Mouse (Mus musculus): Measurements from ENCODE around the gene Mrpl2. TPM values are rescaled to one million over a fixed set of nuclear protein-coding genes. Genes with fewer than 3 reads are reported as not detected.

Mrpl2 gene
- total and polyA plus RNA-seq, 2 experiments from 2014 or later, result 96.7 to 158 TPM

GRCm38 (mm10) chr17:46646322-46646662, 263 bp downstream of the Mrpl2 start:
- Histone ChIP-seq H3K4me3 (ENCODE audit: low read depth, low read length) (peak overlapping the region; percentile 95), H3K36me3 (replicated peaks; ENCODE audit: control insufficient read depth, insufficient read depth, low read length) (peaks cover 27% of the 10 kb centered on the region), H3K4me2 (ENCODE audit: low read depth, low read length) (peak overlapping the region; percentile 78), H3K9ac (replicated peaks; ENCODE audit: low read depth, low read length) (peak overlapping the region; percentile 91), H3K27me3 (ENCODE audit: control insufficient read depth, insufficient read depth, low read length) (no peaks in the 10 kb centered on the region), H3K9me3 (replicated peaks; ENCODE audit: control insufficient read depth, low read length) (no peaks in the 10 kb centered on the region), H3K27ac (ENCODE audit: low read depth) (peak overlapping the region; percentile 86), H3K4me1 (ENCODE audit: control insufficient read depth, insufficient read depth) (peaks cover 19% of the 10 kb centered on the region)
- WGBS, result under 1% methylated on average over 17 of the region's 19 CpGs
- ATAC-seq (ENCODE audit: insufficient read depth, low read depth) (peak; percentile 2; the same call in 1 of the 2 replicates), DNase-seq (ENCODE audit: low spot score) (no peak)
- TF ChIP-seq EP300 (IDR thresholded peaks at IDR 0.05; ENCODE audit: low read depth), result no peak
- no peak for TF ChIP-seq CTCF (IDR thresholded peaks at IDR 0.05; ENCODE audit: low read depth)

- Histone ChIP-seq H3K4me2 (ENCODE audit: low read depth, low read length) (no peak overlapping the region), H3K27me3 (ENCODE audit: control insufficient read depth, insufficient read depth, low read length) (no peaks in the 10 kb centered on the region), H3K4me1 (ENCODE audit: control insufficient read depth, insufficient read depth) (peaks cover 29% of the 10 kb centered on the region), H3K9me3 (replicated peaks; ENCODE audit: control insufficient read depth, low read length) (no peaks in the 10 kb centered on the region), H3K36me3 (replicated peaks; ENCODE audit: control insufficient read depth, insufficient read depth, low read length) (peaks cover 19% of the 10 kb centered on the region), H3K27ac (ENCODE audit: low read depth) (no peak overlapping the region), H3K4me3 (ENCODE audit: low read depth, low read length) (no peak overlapping the region), H3K9ac (replicated peaks; ENCODE audit: low read depth, low read length) (no peak overlapping the region)
- 90% methylated on average over 7 of the region's 7 CpGs for WGBS
- ATAC-seq (ENCODE audit: insufficient read depth, low read depth), result no peak
- DNase-seq (ENCODE audit: low spot score), result no peak
- TF ChIP-seq CTCF (IDR thresholded peaks at IDR 0.05; ENCODE audit: low read depth) (no peak), EP300 (IDR thresholded peaks at IDR 0.05; ENCODE audit: low read depth) (no peak)
Observed at GRCm38 (mm10) chr17:46647279-46647678, 1.2 kb downstream of the Mrpl2 start.

GRCm38 (mm10) chr17:46648436-46648835, 2.4 kb downstream of the Mrpl2 start:
- Histone ChIP-seq H3K9me3 (replicated peaks; ENCODE audit: control insufficient read depth, low read length) (no peaks in the 10 kb centered on the region), H3K4me2 (ENCODE audit: low read depth, low read length) (no peak overlapping the region), H3K36me3 (replicated peaks; ENCODE audit: control insufficient read depth, insufficient read depth, low read length) (peaks cover 19% of the 10 kb centered on the region), H3K4me3 (ENCODE audit: low read depth, low read length) (no peak overlapping the region), H3K27ac (ENCODE audit: low read depth) (no peak overlapping the region), H3K4me1 (ENCODE audit: control insufficient read depth, insufficient read depth) (peaks cover 31% of the 10 kb centered on the region), H3K9ac (replicated peaks; ENCODE audit: low read depth, low read length) (no peak overlapping the region), H3K27me3 (ENCODE audit: control insufficient read depth, insufficient read depth, low read length) (no peaks in the 10 kb centered on the region)
- DNase-seq (ENCODE audit: low spot score) (no peak), ATAC-seq (ENCODE audit: insufficient read depth, low read depth) (no peak)
- TF ChIP-seq EP300 (IDR thresholded peaks at IDR 0.05; ENCODE audit: low read depth), result no peak
- TF ChIP-seq CTCF (IDR thresholded peaks at IDR 0.05; ENCODE audit: low read depth), result no peak
- 73% methylated on average over 9 of the region's 9 CpGs for WGBS

GRCm38 (mm10) chr17:46649811-46650210, 3.8 kb downstream of the Mrpl2 start:
- peak overlapping the region; percentile 89 for H3K4me2 ChIP-seq (ENCODE audit: low read depth, low read length)
- H3K9ac ChIP-seq (replicated peaks; ENCODE audit: low read depth, low read length), result peak overlapping the region; percentile 80
- ATAC-seq (ENCODE audit: insufficient read depth, low read depth), result no peak
- no peaks in the 10 kb centered on the region for H3K9me3 ChIP-seq (replicated peaks; ENCODE audit: control insufficient read depth, low read length)
- H3K4me1 ChIP-seq (ENCODE audit: control insufficient read depth, insufficient read depth), result peaks cover 27% of the 10 kb centered on the region
- H3K27me3 ChIP-seq (ENCODE audit: control insufficient read depth, insufficient read depth, low read length), result no peaks in the 10 kb centered on the region
- no peak for DNase-seq (ENCODE audit: low spot score)
- peak overlapping the region; percentile 73 for H3K4me3 ChIP-seq (ENCODE audit: low read depth, low read length)
- TF ChIP-seq CTCF (IDR thresholded peaks at IDR 0.05; ENCODE audit: low read depth) (no peak), EP300 (IDR thresholded peaks at IDR 0.05; ENCODE audit: low read depth) (no peak)
- H3K27ac ChIP-seq (ENCODE audit: low read depth), result peak overlapping the region; percentile 95
- H3K36me3 ChIP-seq (replicated peaks; ENCODE audit: control insufficient read depth, insufficient read depth, low read length), result peaks cover 31% of the 10 kb centered on the region
- WGBS, result 22% methylated on average over 15 of the region's 15 CpGs

GRCm38 (mm10) chr17:46650232-46651031, 4.4 kb downstream of the Mrpl2 start, which contains the start of gene Cul7:
Gene Cul7 (plus strand): TSS chr17:46650337.
- H3K4me1 ChIP-seq (ENCODE audit: control insufficient read depth, insufficient read depth), result peaks cover 24% of the 10 kb centered on the region
- peaks cover 33% of the 10 kb centered on the region for H3K36me3 ChIP-seq (replicated peaks; ENCODE audit: control insufficient read depth, insufficient read depth, low read length)
- ATAC-seq (ENCODE audit: insufficient read depth, low read depth) (peak; percentile 90), DNase-seq (ENCODE audit: low spot score) (peak; percentile 98)
- peak within 1 kb of the TSS; percentile 80 for H3K9ac ChIP-seq (replicated peaks; ENCODE audit: low read depth, low read length)
- no peaks in the 10 kb centered on the region for H3K9me3 ChIP-seq (replicated peaks; ENCODE audit: control insufficient read depth, low read length)
- no peaks in the 10 kb centered on the region for H3K27me3 ChIP-seq (ENCODE audit: control insufficient read depth, insufficient read depth, low read length)
- WGBS, result under 1% methylated on average over 55 of the region's 58 CpGs
- peak within 1 kb of the TSS; percentile 73 for H3K4me3 ChIP-seq (ENCODE audit: low read depth, low read length)
- TF ChIP-seq EP300 (IDR thresholded peaks at IDR 0.05; ENCODE audit: low read depth) (peak; percentile 71), CTCF (IDR thresholded peaks at IDR 0.05; ENCODE audit: low read depth) (no peak)
- H3K4me2 ChIP-seq (ENCODE audit: low read depth, low read length), result peak within 1 kb of the TSS; percentile 89
- H3K27ac ChIP-seq (ENCODE audit: low read depth), result peak within 1 kb of the TSS; percentile 95
